Mouse (Mus musculus): ENCODE results near the gene Rgs9.

DNA sequence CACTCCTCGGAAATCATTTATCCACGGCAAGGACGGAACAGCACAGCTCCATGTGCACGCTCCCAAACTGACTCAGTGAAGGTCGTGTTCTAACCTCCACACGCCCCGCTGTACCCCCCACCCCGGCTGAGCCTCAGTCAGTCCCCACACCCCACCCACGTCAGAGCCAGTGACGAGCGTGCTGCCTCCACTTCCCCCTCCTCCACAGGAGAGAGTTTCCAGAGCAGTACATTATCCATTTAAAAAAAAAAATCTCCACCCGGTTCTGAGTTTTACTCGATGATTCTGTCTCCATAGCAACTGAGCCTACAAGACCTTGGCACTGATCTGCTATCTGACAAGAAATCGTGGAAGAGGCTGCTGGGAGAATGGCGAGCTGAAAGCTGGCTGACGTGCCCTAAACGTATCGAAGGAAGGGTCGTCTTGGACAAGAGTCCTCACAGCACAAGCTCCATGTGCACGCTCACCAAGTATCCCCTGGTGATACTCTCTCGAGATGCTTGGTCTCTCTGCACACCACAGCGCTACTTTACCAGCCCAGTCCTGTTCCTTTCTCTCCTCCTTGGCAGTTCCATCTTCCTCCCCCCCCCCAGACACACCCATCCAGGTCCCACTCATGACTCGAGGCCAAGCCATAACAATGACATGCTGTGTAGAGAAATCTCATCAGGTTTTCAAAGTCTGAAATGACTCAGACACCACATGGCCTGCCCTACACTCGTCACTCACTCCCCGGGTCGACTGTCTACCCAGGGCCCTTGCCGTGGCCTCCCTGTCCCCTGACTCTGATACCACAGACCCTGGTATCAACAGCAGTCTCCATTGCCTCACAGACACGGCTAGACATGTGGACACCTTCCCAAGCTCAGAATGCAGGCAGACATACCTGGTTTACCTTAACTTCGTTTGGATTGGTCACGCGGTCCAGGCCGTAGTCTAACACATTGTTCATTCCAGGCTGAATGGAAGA, 38.7 kb downstream of the Rgs9 start:
- TF ChIP-seq POLR2A (IDR thresholded peaks at IDR 0.05; ENCODE audit: borderline replicate concordance, extremely low read depth, insufficient read depth, insufficient read length, poor library complexity, severe bottlenecking) (no peak), CTCF (IDR thresholded peaks at IDR 0.05; ENCODE audit: borderline replicate concordance, extremely low read depth, insufficient read depth, insufficient read length) (no peak)

Data from brain, embryonic 14.5 days (tissue).